Mouse (Mus musculus): Measurements from ENCODE around the gene Nrm.

GRCm38 (mm10) chr17:35836178-35836965 lies 24.7 kb upstream of the Nrm start:
- no peak; the same call in 1 of the 2 replicates for TF ChIP-seq HCFC1 (IDR thresholded peaks at IDR 0.05; ENCODE audit: borderline replicate concordance, insufficient read depth, low read length)
- peak; percentile 94 for TF ChIP-seq ZNF384 (IDR thresholded peaks at IDR 0.05; ENCODE audit: low read depth, low read length)
- TF ChIP-seq MAFK (IDR thresholded peaks at IDR 0.05; ENCODE audit: insufficient read depth, low read depth, low read length): no peak
- TF ChIP-seq ZC3H11A (IDR thresholded peaks at IDR 0.05; ENCODE audit: borderline replicate concordance, low read depth, low read length): no peak
- TF ChIP-seq CHD2 (IDR thresholded peaks at IDR 0.05; ENCODE audit: low read depth, low read length): no peak
